Mouse (Mus musculus) right cerebral cortex, postnatal 36 days (tissue): Measurements from ENCODE around the gene Pla2g15.
A peak's percentile ranks its signal among the peaks of the same experiment; 100 is the strongest.

Experiments used
- DNase-seq, 2 experiments: peaks; one replicate each; pipeline ENCODE4 v3.0.0; 2022; ENCODE audit warnings: low spot score in 2 of 2, mixed read lengths in 1 of 2

The Pla2g15 gene

DNA sequence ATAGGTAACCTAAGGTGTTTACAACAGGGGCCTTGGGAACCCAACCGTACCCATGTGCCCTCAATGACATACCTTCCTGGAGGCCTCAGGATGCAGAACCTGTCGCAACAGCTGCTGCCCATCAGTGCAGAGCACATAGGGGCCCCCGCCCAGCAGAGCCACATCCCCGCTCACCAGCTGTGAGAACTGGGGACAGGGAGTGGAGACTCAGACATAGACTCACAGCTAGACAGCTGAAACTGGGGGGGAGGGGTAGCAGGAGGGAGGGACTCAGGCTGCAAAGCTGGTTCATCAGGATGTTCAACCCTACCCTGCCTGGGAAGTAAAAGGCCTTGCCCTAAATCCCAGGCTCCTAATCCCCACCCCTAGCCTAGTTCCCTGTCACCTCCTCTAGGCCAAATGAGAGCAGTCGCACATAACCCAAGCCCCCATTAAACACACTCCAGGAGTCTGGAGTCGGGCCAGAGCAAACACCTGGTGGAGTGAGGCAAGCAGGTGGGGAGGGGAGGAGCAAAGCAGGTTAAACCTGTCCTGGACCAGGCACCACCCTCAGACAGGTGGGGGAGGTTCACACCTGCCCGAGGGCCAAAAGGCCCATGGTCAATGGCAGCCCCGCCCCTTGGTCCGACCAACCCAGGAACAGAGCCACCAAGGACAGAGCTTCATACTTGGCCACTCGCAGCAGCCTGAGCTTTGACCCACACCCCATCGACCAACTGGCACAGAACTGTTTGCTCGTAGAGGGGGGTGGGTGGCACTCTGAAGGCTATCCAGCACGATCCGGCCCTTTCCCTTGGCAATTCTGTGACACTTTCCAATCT, 15.2 kb upstream of the Pla2g15 start:
- DNase-seq: no peak

- no peak for DNase-seq
Observed at GRCm38 (mm10) chr8:106135672-106136071, 14.5 kb upstream of the Pla2g15 start.

- no peak for DNase-seq
Observed at GRCm38 (mm10) chr8:106136156-106137130, 13.8 kb upstream of the Pla2g15 start, which contains the start of gene Esrp2. Gene Esrp2 (minus strand): TSS chr8:106136974.

DNA sequence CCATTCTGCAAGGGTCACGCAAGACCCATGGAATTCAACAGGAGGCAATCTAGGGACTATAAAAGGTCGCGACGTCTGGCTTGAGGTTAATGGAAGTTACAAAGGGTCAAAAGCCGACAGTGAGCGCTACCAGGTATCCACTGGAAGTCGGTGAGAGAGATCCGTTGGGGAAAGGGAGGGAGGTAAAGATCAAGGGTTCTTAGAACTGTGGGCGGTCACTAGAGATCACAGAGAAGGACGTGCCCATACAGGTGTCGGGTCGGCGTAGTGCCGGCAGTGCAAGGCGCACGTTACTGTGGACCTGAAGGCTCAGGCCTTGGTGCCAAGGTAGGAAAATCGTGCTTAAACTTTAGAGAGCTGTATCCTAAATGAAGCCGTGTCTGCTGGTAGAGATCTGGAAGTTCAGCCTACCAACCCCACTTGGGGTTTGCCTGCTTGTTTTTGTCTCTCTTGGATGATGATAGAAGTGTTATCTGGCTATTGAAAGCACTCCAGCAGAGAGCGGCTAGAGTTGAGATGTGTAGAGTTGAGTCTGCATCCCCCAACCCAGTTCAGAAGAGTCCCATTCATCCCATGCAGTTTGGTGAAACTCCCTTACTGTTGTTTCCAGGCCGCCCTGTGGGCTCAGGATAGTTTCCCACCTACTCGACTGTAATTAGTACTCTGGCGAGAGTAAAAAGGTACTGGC, 12.8 kb upstream of the Pla2g15 start:
- no peak for DNase-seq

DNA sequence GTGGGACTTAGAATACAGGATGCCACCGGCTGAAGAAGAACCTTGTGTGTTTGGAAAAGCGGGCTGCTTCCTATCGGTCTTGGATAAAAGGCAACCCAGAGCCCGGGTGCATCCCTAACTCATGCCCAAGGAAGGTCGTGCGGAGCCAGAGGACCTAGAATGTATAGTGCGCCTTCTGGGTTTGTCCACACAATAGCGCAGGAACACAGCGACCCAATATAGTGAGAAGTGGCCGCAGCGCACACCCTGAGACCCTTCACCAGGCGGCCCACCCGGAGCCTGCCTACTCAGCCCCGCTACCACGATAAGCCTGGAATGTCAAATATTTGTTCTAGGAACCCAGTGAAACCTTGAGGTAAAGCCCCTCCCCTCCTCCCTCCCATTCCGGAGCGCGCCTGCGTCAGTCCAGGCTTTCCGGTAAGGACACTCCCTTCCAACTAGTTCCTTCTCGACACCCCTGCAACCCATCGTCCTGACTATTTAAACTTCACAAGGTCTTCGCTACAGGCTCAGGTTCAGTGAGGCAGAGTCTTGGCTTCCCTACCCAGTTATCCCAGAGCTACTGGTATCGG, 12.2 kb upstream of the Pla2g15 start:
- no peak for DNase-seq

- no peak for DNase-seq
Observed at GRCm38 (mm10) chr8:106138616-106139015, 11.6 kb upstream of the Pla2g15 start.

DNA sequence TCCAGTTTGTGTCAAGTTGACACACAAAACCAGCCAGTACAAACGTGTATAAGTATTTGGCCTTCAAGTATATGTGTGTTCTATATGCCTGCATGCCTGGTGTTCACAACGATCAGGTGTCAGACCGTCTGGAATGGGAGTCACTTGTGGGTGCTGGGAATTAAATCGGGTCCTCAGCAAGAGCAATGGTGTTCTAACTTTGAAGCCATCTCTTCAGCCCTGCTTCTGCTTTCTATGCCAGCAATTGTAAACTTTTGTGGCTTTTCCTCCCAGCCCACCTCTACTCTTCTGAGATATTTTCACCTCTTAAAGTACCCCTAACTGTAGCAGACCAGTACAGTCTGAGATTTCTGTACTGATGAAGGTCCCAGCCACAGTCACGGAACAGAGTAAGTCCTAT, 10.0 kb upstream of the Pla2g15 start:
- no peak for DNase-seq

DNA sequence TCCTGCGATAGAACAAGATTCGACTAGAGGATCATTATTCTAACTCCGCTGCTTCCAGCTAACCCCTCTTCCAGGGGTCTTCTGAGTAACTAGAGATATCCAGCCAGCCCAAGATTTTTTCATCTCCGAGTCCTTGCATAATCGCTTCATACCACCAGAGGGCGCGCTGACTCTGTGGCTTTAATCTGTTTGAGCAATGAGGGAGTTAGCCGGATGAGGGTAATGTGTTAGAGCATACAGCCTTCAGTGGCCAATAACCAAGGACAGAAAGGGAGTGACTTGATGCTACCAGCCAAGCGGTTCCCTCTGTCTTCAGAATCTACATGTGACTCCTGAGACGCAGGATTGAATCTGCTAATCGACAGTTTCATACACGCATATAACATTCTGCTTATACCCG, 9.4 kb upstream of the Pla2g15 start:
- DNase-seq: peak; percentile 57 to 68

GRCm38 (mm10) chr8:106145331-106145730, 4.9 kb upstream of the Pla2g15 start:
- no peak for DNase-seq

- no peak for DNase-seq
Observed at GRCm38 (mm10) chr8:106146014-106146413, 4.2 kb upstream of the Pla2g15 start.

GRCm38 (mm10) chr8:106147868-106148565, 2.2 kb upstream of the Pla2g15 start:
- no peak for DNase-seq

GRCm38 (mm10) chr8:106149025-106149424, 1.2 kb upstream of the Pla2g15 start:
- no peak for DNase-seq

- no peak for DNase-seq
Observed at GRCm38 (mm10) chr8:106150653-106151000, 428 bp downstream of the Pla2g15 start.

GRCm38 (mm10) chr8:106151041-106151440, 842 bp downstream of the Pla2g15 start:
- no peak for DNase-seq

- DNase-seq: no peak
Observed at GRCm38 (mm10) chr8:106152876-106153275, 2.7 kb downstream of the Pla2g15 start.

DNA sequence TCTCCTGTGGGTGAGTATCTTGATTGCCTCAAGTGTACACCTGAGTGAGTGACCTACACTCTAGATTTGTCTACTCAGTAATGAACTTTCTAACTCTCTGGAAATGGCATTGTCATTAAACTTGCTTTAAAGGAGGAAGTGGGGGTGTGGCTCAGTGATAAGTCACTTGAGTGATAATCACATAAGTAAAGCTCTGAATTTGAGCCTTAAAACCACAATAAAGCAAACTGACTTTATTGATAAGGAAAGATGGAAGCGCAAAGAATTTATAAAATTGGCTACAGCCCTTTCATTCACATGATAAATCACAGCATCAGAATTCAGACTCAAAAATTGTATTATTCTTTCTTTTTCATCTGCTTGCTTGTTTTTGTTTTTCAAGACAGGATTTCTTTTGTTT, 7.2 kb downstream of the Pla2g15 start:
- DNase-seq: no peak

GRCm38 (mm10) chr8:106158381-106158780, 8.2 kb downstream of the Pla2g15 start:
- DNase-seq: no peak

DNA sequence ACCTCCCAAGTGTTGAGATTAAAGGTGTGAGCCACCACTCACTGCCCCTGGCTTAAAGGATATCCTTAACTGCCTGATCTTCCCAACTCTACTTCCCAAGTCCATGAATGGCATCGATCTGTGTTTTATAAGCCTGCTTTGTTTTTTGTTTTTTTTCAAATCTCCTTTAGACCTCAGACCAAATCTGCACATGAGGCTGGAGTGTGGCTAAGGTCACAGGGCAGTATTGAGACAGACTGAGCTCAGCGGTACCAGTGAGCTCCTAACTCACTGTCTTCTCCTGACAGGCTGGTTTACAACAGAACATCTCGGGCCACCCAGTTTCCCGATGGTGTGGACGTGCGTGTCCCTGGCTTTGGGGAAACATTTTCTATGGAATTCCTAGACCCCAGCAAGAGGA, 9.7 kb downstream of the Pla2g15 start:
- no peak for DNase-seq

GRCm38 (mm10) chr8:106163251-106163650, 13.1 kb downstream of the Pla2g15 start:
- no peak for DNase-seq

- peak; percentile 57 to 66 for DNase-seq
Observed at GRCm38 (mm10) chr8:106165460-106165859, 15.3 kb downstream of the Pla2g15 start.
